Mouse (Mus musculus) E14TG2a.4 (cell line): Measurements from ENCODE around the gene Olfm4.

Source experiments
- H3K27me3 ChIP-seq: 2 replicates; pipeline ENCODE4 v1.6.1; 2014; ENCODE audit warnings: low read length, control low read depth; ENCODE audit not compliant: insufficient read depth
- H3K36me3 ChIP-seq: 2 replicates; pipeline ENCODE4 v1.6.1; 2014; ENCODE audit warnings: low read length, control low read depth; ENCODE audit not compliant: insufficient read depth
- H3K4me1 ChIP-seq: replicated peaks from 2 replicates; pipeline ENCODE4 v1.6.1; 2014; ENCODE audit warnings: low read depth, low read length, control low read depth
- H3K4me3 ChIP-seq: replicated peaks from 2 replicates; pipeline ENCODE4 v1.5.1; 2014; ENCODE audit warnings: mild to moderate bottlenecking, low read length
- H3K9me3 ChIP-seq: 2 replicates; pipeline ENCODE4 v1.6.1; 2014; ENCODE audit warnings: low read length, control low read depth
- CTCF ChIP-seq: conservative IDR thresholded peaks from 2 replicates; pipeline ENCODE4 v1.5.1; 2014; ENCODE audit warnings: low read length
- NANOG ChIP-seq: IDR thresholded peaks from 2 replicates; pipeline ENCODE4 v1.6.1; 2014; ENCODE audit warnings: borderline replicate concordance, low read length, mixed read lengths
- POU5F1 ChIP-seq: IDR thresholded peaks from 2 replicates; pipeline ENCODE4 v1.6.1; 2014; ENCODE audit warnings: low read length, borderline replicate concordance

Olfm4 gene

GRCm38 (mm10) chr14:80010426-80010825 is 26.5 kb downstream of the Olfm4 start:
- Histone ChIP-seq H3K27me3 (no peaks in the 10 kb centered on the region), H3K4me3 (no peak overlapping the region), H3K9me3 (peaks cover 9% of the 10 kb centered on the region; the same call in 1 of the 2 replicates), H3K36me3 (no peaks in the 10 kb centered on the region), H3K4me1 (no peaks in the 10 kb centered on the region)
- no peak for TF ChIP-seq NANOG
- TF ChIP-seq CTCF, result no peak
- no peak for TF ChIP-seq POU5F1

GRCm38 (mm10) chr14:80014966-80015365 is 31.1 kb downstream of the Olfm4 start:
- no peak for TF ChIP-seq CTCF
- TF ChIP-seq NANOG, result no peak
- no peak for TF ChIP-seq POU5F1
- Histone ChIP-seq H3K4me1 (no peaks in the 10 kb centered on the region), H3K4me3 (no peak overlapping the region), H3K9me3 (peaks cover 19% of the 10 kb centered on the region), H3K36me3 (no peaks in the 10 kb centered on the region), H3K27me3 (no peaks in the 10 kb centered on the region)

- H3K36me3 ChIP-seq, result no peaks in the 10 kb centered on the region
- H3K27me3 ChIP-seq, result no peaks in the 10 kb centered on the region
- TF ChIP-seq CTCF, result no peak
- TF ChIP-seq NANOG, result no peak
- no peak for TF ChIP-seq POU5F1
- H3K4me1 ChIP-seq, result no peaks in the 10 kb centered on the region
- H3K9me3 ChIP-seq, result peaks cover 12% of the 10 kb centered on the region
- H3K4me3 ChIP-seq, result no peak overlapping the region
Observed at GRCm38 (mm10) chr14:80016112-80016511, 32.2 kb downstream of the Olfm4 start.

GRCm38 (mm10) chr14:80026078-80026477 is 42.2 kb downstream of the Olfm4 start:
- H3K27me3 ChIP-seq, result no peaks in the 10 kb centered on the region
- no peak for TF ChIP-seq POU5F1
- no peak for TF ChIP-seq NANOG
- TF ChIP-seq CTCF, result no peak
- H3K4me3 ChIP-seq, result no peak overlapping the region
- peaks cover 4% of the 10 kb centered on the region; the same call in 1 of the 2 replicates for H3K9me3 ChIP-seq
- H3K36me3 ChIP-seq, result no peaks in the 10 kb centered on the region
- H3K4me1 ChIP-seq, result no peaks in the 10 kb centered on the region

GRCm38 (mm10) chr14:80029297-80030001 is 45.6 kb downstream of the Olfm4 start:
- peaks cover 4% of the 10 kb centered on the region; the same call in 1 of the 2 replicates for H3K9me3 ChIP-seq
- H3K4me3 ChIP-seq, result no peak overlapping the region
- H3K36me3 ChIP-seq, result no peaks in the 10 kb centered on the region
- no peaks in the 10 kb centered on the region for H3K27me3 ChIP-seq
- no peaks in the 10 kb centered on the region for H3K4me1 ChIP-seq
- TF ChIP-seq POU5F1 (no peak), CTCF (no peak), NANOG (no peak)

- no peak for TF ChIP-seq NANOG
- TF ChIP-seq CTCF, result no peak
- TF ChIP-seq POU5F1, result no peak
- H3K36me3 ChIP-seq, result no peaks in the 10 kb centered on the region
- H3K4me3 ChIP-seq, result no peak overlapping the region
- H3K4me1 ChIP-seq, result no peaks in the 10 kb centered on the region
- H3K9me3 ChIP-seq, result no peaks in the 10 kb centered on the region
- no peaks in the 10 kb centered on the region for H3K27me3 ChIP-seq
Observed at GRCm38 (mm10) chr14:80039645-80040272, 55.9 kb downstream of the Olfm4 start.

- TF ChIP-seq POU5F1, result no peak
- TF ChIP-seq CTCF, result no peak
- no peak for TF ChIP-seq NANOG
- H3K9me3 ChIP-seq, result peaks cover 4% of the 10 kb centered on the region
- no peaks in the 10 kb centered on the region for H3K27me3 ChIP-seq
- no peaks in the 10 kb centered on the region for H3K36me3 ChIP-seq
- H3K4me1 ChIP-seq, result no peaks in the 10 kb centered on the region
- H3K4me3 ChIP-seq, result no peak overlapping the region
Observed at GRCm38 (mm10) chr14:80046104-80046734, 62.3 kb downstream of the Olfm4 start.

- H3K4me1 ChIP-seq, result no peaks in the 10 kb centered on the region
- TF ChIP-seq CTCF (no peak), NANOG (no peak), POU5F1 (no peak)
- H3K9me3 ChIP-seq, result peaks cover 17% of the 10 kb centered on the region
- no peak overlapping the region for H3K4me3 ChIP-seq
- no peaks in the 10 kb centered on the region for H3K27me3 ChIP-seq
- H3K36me3 ChIP-seq, result no peaks in the 10 kb centered on the region
Observed at GRCm38 (mm10) chr14:80047368-80048101, 63.7 kb downstream of the Olfm4 start.
